Mouse (Mus musculus): ENCODE measurements around the gene Mfap1b.

GRCm38 (mm10) chr2:121450093-121450492 lies 23.8 kb downstream of the Mfap1b start:
- no peak for TF ChIP-seq CTCF (IDR thresholded peaks at IDR 0.05; ENCODE audit: insufficient read depth, low read depth, low read length)
- no peak for TF ChIP-seq POLR2A (IDR thresholded peaks at IDR 0.05; ENCODE audit: insufficient read depth, low read depth, low read length)

All from olfactory bulb, adult 2 months (tissue).